Mouse (Mus musculus): ENCODE measurements around the gene Obp1a. TPM values are rescaled to one million over a fixed set of nuclear protein-coding genes. Genes with fewer than 3 reads are reported as not detected.

The Obp1a gene
- not detected in 2 replicates for polyA plus RNA-seq (2015; fragmentation: Nextera tagmentation; extraction: Ambion mirVana)

- H3K9ac ChIP-seq: no peak within 1 kb of the TSS
- no peak for ATAC-seq
- H3K4me1 ChIP-seq: no peaks in the 10 kb centered on the region
- H3K27me3 ChIP-seq: no peaks in the 10 kb centered on the region
- H3K27ac ChIP-seq: no peak within 1 kb of the TSS
- H3K36me3 ChIP-seq (ENCODE audit: poor library complexity, severe bottlenecking): no peaks in the 10 kb centered on the region
- no peak within 1 kb of the TSS for H3K4me2 ChIP-seq
- H3K4me3 ChIP-seq: no peak within 1 kb of the TSS
- H3K9me3 ChIP-seq (replicated peaks): no peaks in the 10 kb centered on the region
Measured at GRCm38 (mm10) chrX:78091274-78091673, at the start of gene Obp1a. Gene Obp1a (minus strand): TSS chrX:78091374.

DNA sequence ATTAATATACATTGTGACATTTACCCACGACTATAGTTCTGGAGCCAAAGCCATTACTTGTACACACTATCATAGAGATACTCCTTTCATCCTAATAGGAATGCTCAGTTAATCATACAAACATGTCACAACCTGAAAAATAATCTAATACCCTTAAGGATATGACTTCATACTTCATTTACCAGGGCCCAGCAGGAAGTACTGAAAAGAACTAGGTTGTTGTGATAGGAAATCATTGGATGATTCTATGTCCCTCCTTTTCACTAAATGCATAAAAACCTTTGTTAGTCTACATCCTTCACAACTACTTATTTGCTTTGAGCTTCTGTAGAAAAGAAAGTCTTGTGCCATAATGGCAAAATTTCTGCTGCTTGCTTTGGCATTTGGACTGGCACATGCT lies 34.0 kb upstream of the Obp1a start, which contains the start of gene Gm5938:
Gm5938 (plus strand) TSS at position 301 of the 400 bp plus-strand sequence.
- Histone ChIP-seq H3K9me3 (replicated peaks) (no peaks in the 10 kb centered on the region), H3K36me3 (ENCODE audit: poor library complexity, severe bottlenecking) (no peaks in the 10 kb centered on the region), H3K27ac (no peak within 1 kb of the TSS), H3K9ac (no peak within 1 kb of the TSS), H3K4me1 (no peaks in the 10 kb centered on the region), H3K4me2 (no peak within 1 kb of the TSS), H3K27me3 (no peaks in the 10 kb centered on the region), H3K4me3 (no peak within 1 kb of the TSS)
- 64% methylated on average over 1 of the region's 1 CpGs for WGBS
- no peak for ATAC-seq

Other genes with a start within 250 kb of the Obp1a start
- gene Pbsn, start 237.8 kb downstream of the Obp1a start, polyA plus RNA-seq (2015; fragmentation: Nextera tagmentation; extraction: Ambion mirVana): not detected in 2 replicates
- not detected in 2 replicates for gene Gm14744, start 226.6 kb downstream of the Obp1a start, polyA plus RNA-seq (2015; fragmentation: Nextera tagmentation; extraction: Ambion mirVana)
- gene 5430402E10Rik, start 166.3 kb downstream of the Obp1a start, polyA plus RNA-seq (2015; fragmentation: Nextera tagmentation; extraction: Ambion mirVana): not detected in 2 replicates
- not detected in 2 replicates for gene Gm5938, start 34.1 kb upstream of the Obp1a start, polyA plus RNA-seq (2015; fragmentation: Nextera tagmentation; extraction: Ambion mirVana)
- not detected in 2 replicates for gene Obp1b, start 95.4 kb upstream of the Obp1a start, polyA plus RNA-seq (2015; fragmentation: Nextera tagmentation; extraction: Ambion mirVana)
- gene Gm14743, start 154.5 kb upstream of the Obp1a start, polyA plus RNA-seq (2015; fragmentation: Nextera tagmentation; extraction: Ambion mirVana): not detected in 2 replicates

Data from forebrain, embryonic 13.5 days (tissue).